Mouse (Mus musculus): ENCODE data around the gene Pde8a. TPM values are rescaled to one million over a fixed set of nuclear protein-coding genes. Genes with fewer than 3 reads are reported as not detected.

Gene Pde8a
- polyA plus RNA-seq, 1 experiment = 18.0 TPM

DNA sequence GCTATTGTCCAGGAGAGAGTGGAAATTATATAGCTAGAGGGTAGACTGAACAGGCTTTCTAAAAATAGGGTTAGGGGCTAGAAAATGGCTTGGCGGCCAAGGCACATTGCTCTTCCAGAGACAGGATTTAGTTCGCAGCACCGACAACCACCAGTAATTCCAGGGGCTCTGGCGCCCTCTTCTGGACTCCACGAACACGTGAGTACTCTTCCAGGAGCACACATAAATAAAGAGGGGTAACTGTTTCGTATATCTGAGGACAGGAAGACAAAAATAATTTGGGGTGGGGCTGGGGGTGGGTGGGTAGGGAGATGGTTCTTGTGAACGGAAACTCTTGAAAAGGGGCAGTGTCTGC is 123.0 kb downstream of the Pde8a start:
- no peak for DNase-seq (ENCODE audit: low read depth)

DNA sequence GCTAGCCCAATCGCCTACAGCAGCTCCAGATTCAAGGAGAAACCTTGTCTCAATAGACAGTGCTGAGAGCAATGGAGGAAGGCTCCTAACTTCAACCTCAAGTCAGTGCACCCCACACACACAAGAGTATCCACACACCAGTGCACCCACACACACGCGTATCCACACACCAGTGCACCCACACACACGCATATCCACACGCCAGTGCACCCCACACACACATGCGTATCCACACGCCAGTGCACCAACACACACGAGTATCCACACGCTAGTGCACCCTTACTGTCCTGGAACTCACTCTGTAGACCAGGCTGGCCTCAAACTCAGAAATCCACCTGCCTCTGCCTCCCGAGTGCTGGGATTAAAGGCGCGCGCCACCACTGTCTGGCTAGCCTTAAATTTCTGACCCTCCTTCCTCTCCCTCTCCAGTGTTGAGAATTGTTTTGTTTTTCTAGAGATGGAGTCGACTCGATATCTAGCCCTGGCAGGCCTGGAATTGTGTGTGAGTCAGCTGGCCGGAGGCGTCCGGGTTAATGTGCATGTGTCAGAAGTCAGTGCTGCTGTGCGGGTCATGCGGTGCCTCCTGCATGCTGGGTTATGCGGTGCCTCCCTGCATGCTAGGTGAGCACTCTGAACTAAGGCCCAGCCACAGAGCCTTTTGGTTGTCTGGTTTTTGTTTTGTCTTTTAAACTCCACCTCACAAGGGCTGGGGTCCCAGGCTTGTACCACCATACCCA is 124.6 kb downstream of the Pde8a start:
- no peak for DNase-seq (ENCODE audit: low read depth)

DNA sequence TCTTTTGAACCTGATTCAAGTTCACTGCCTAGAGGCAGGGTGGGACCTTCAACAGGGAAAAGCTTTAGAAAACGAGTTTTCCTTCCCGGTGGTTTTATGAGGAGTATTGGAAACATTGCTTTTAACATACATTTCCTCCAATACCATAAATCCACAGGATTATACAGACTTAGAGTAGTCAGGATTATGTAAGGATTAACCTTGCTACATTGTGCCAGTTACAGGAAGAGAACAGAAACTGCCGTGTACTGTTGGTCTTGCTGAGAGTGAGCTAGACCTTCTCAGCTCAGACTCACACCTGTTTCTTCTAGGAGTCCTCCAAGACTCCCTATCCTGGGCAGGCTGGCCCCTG is 125.1 kb downstream of the Pde8a start:
- DNase-seq (ENCODE audit: low read depth) = no peak

DNA sequence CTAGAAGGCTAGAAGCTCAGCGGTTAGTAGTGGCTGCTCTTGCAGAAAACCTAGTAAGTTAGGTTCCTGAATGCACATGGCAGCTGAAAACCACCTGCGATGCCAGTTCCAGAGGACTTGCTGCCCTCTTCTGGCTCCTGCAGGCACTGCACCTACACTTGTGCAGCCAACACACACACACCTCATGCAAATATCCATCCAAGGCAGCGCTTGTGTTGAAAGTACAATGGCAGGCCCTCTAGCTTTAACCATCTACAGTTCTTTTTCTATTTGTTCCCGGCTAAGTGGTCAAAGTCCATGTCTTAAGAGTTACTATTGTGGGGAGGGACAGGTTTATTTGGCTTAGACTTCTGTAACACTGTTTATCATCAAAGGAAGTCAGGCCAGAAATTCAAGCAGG is 126.4 kb downstream of the Pde8a start:
- no peak for DNase-seq (ENCODE audit: low read depth)

DNA sequence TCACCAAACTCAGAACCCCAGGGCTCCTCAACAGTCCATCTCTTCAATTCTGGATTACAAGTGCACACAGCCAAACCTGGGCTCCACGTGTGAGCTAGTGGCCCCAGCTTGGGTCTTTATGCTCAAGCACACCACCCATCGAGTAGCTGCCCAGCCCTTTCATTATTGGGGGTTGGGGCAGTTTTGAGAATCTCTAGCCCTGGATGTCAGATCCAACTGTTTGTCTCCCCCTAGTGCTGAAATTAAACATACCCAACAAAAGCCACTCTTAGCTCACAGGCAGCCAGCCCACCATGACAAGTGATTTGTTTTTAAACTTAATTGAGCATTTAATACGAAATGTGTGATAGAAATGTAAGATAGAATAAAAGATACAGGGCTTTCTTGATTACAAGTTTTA is 128.2 kb downstream of the Pde8a start:
- DNase-seq (ENCODE audit: low read depth) = no peak

DNA sequence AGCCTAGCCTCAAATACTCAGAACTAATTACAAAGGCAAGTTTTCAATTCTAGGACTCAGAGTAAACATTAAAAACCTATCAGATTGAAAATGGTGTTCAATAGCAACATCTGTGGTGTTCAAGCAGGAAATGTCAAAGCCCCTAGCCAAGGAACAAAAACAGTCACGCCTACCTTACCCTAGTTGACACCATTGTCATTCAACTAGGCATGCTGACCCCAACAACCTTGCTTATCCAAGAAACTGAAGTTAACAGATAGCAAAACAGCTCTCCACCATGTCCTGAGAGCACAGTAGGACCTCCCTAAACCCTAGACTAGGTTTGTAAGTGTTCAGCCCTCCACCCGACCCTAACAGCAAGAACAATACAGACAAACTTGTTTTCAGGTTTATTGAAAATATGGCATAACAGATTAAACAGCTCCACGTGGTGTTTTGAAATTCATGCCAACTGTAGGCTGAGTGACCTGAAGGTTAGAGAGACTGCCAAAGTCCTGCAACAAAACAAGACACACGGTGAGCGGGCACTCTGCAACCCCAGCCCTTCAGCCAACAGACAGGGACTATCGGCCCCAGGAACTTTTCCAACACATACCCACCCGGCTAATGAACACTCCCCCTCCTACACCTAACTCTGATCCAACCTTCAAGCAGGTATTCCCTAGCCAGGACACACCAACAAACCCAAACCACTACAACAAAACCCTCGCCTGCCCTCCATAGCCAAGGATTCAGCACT is 129.1 kb downstream of the Pde8a start:
- DNase-seq (ENCODE audit: low read depth) = no peak

DNA sequence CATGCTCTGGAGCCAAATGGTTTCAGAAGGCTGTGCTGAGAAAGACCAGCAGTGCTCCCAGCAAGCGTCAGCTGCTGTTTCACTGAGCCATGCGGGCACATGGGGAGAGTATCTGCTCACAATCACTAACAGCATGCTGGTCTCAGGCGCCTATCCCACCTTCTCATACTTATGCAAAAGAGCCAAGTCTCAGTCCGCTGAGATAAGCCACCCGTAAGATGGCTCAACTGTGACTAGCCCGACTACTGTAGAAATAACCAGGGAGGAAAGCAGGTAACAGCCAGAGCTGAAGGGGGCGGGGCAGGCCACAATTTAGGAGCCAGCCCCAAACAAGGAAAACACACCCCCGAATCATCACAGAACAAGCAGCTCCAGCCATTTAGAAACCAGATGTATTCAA is 129.9 kb downstream of the Pde8a start:
- no peak for DNase-seq (ENCODE audit: low read depth)

DNA sequence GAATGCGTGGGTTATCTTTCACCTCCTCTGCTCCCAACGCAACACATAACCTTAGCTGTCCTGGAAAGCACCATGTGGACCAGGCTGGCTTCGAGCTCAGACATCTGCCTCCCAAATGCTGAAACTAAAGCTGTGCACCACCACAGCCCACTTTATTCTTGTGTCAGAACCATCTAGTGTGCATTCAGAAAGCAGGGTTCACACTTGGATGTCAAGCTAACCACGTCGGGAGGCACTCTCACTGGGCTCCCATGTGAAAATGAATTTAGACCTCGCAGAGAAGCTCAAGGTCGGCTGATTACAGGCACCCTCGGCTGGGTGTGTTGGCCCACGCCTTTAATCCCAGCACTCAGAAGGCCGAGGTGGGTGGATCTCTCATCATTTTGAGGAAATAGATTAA is 130.4 kb downstream of the Pde8a start:
- no peak for DNase-seq (ENCODE audit: low read depth)

DNA sequence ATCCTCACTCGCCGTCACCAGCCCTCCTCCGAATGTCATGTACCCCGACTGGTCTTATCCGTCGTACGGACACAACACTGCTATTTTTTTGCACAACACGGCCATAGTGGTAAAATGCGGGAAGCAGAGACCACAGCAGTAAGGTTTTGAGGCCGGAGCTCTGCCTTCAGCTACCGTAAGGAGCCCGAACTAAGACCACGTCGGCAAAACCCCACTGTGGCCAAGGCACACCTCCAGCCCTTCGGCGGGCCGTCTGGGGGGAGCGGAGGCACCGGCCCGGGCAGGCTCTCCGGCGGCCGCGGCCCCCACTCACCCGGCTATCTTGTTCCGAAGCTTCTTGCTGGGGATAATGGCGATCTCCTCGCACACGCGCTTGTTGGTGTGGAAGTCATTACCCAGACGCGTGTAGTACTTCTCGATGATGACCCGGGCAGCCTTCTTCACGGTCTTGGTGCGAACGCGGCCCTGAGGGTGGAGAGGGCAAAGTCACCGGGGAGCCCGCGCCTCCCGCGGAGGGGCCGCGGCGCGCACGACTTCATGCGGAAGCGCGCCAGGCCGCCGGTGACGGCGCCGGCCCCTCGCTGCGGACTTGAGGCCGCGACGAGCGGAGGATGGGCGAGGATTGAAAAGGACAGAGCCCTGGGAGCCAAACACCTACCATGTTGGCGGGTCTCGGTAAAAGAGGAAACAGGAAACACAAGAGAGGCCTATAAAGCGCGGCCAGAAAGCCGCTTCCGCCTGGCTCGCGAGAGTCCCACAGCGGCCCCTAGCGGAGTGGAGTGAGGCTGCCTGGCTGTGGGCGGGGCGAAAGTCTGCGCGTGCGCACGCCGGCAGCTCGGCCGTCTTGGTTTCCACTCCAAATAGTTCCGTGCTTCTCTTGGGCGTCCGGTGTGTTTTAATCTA is 131.4 kb downstream of the Pde8a start, which contains the start of gene Rps17:
Gene Rps17 (minus strand): TSS at position 711 of the 903 bp plus-strand sequence.
- no peak for DNase-seq (ENCODE audit: low read depth)

DNA sequence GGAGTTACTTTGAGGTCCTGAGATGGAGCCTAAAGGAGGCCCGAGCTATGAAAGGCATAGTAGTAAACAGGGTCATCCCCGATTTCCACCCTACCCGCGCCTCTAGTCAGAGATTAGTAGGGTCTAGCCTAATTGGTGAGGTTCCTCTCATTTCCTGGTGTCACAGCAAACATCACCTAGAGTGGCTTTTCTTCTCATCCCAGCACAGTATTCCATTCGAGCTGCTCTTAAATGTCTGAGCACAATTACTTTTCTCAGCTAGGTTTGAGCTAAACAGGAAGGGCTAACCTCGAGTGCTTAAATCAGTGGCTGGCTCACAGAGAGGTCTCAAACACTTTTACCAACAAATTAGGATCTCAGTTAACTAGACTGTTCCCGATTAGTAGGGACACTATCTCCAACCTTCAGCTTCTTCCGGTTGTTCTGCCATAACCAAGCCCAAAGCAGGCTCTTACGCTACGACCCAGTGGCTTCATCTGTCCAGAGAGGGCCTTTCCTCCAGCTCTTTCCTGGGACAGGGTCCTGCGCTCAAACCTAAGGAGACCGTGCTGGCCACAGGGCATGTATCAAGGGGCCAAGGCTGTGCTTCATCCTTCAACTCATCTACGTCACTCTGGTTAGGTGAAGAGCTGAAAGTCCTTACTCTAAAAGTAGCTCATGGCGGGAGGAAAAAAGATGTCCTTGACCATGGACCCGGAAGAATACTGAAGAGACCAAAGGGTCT is 132.2 kb downstream of the Pde8a start:
- no peak for DNase-seq (ENCODE audit: low read depth)

DNA sequence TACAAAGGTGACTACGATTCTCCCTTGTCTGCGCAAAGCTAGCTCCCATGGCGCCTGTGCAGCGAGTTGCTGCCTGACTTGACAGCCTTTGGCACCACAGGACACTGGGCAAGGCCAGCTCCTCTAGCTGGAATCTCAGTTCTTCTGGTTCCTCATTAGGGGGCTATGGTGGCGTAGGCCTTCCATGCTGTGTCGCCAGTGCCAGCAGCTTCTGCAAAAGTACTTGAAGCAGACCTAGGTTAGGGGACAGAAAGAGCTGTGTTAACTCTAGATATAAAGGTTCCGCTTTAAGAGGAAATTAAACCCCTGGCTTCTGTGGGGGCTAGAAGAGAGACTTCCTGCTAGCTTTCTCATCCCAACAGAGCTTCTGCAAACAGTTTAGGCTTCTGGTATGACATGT is 134.8 kb downstream of the Pde8a start:
- no peak for DNase-seq (ENCODE audit: low read depth)

DNA sequence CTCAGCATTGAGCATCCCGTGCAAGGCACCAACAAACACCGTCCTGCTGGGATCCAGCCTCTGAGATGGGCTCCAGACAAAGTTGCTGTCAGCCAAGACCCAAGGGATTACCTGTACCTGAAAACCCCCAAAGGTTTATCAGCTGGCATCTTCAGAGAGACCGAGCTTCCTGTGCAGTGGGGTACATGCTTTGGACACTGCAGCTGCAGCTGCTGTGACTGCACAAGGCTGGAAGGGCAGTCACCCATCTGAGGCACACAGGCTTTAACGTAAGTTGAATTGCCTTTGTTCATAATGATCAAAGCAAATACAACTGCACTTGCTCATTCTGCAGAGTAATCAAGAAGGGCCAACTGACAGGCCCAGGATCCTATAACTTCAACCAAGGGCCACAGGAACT is 138.4 kb downstream of the Pde8a start:
- DNase-seq (ENCODE audit: low read depth) = no peak

DNA sequence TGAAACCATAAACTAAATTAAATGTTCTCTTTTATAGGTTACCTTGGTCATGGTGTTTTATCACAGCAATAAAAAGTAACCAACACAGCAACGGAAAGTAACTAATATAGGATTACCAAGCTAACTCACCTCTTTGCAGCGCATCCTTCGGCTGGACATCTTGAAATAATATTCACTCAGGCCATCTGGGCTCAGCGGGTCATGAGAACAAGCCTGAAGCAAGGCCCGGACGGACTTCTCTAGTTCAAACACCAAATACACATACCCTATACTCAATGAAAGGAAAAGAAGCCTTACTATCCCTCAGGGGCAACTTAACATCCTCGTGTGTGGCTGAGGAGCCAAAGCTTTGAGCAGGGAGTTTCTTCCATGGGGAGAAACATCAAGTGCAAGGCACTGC is 142.3 kb downstream of the Pde8a start:
- no peak for DNase-seq (ENCODE audit: low read depth)

DNA sequence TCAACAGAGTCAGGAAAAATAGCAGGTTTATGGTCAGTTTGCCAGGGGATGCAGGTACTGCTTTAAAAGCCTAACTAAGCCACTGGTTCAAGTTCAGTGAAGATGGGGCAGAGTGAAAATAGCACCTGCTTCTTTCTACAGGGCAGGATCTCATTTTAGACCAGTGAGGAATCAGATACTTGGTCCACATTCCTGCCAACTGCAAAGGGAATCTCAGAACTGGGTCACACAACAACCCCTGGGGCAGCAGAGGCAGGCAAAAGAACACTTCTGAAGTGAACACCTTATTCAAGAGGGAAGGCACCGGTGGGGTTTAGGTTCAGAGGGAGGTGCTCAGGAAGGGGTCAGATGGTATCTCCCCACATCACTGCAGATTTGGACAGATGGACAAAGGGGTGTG is 143.0 kb downstream of the Pde8a start:
- no peak for DNase-seq (ENCODE audit: low read depth)

DNA sequence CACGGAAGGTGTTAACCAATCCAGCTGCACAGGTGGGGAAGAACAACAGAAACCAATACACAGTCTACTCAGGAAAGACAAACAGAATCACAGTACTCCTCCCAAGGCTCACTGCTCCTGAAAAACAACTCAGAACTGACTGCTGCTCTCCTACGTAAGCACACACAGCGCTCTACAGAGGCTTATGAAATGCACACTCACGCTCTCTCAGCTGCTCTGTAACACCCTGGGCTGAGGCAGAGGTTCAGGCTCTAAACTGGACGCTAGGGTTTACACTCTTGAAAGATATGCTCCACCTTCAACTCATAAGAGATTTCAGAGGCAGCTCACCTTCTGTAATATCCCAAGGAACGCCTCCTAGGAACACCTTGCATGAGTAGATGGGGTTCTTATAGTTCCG is 143.6 kb downstream of the Pde8a start:
- DNase-seq (ENCODE audit: low read depth) = no peak

DNA sequence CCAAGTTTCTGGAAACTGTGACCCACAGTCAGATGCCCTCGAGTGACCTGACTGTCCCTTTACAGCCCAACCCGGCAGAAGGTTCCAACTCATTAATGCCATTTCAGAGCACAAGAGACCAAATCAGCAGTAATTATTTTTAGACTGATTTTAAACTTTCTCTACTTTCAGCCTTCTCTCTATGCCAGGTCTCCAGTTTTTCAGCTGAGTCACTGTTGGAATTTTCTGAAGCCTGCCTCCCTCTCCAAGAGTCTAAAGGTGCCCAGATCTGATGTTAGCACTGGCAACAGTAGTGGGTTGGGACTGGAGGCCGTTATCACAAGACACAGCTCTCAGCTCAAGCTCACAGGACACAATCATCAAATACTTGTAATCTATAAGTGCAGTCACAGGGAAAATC is 154.6 kb downstream of the Pde8a start:
- no peak for DNase-seq (ENCODE audit: low read depth)

DNA sequence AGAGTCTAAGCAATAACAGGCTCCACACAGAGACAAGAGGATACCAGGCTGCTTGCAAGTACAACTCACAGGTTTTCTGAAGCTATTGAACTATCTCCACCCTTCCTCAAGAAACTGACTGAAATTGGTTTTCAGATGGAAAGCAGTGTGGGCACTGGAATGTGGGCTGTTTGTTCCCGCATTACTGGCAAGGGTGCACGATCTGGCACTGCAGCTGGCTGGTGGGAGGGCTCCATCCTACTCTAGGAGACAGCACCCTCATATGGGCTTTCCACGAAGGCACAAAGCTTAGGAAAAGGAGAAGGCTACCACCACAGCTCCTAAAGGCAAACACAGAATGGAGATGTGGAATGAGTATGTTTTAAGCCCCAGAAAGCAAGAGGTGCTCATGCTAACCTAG is 156.3 kb downstream of the Pde8a start:
- no peak for DNase-seq (ENCODE audit: low read depth)

DNA sequence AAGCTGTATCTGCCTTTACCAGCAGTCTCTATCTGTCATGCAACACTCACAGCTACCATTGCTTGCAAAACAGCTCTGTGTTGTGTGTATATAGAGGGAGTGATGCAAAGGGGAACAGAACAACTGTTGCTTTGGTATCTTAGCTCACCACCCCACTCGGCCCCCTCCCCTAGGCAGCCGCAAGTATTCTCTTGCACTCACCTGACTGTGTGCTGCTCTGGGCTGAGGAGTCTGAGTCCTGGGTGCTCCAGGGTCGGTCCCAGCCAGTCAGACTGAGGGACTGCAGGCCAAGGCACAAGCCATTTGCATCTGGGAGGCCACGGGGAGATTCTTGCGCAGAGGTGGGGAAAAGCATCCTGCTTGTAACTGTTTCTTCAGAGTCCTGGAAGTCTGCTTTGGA is 158.4 kb downstream of the Pde8a start:
- DNase-seq (ENCODE audit: low read depth) = no peak

DNA sequence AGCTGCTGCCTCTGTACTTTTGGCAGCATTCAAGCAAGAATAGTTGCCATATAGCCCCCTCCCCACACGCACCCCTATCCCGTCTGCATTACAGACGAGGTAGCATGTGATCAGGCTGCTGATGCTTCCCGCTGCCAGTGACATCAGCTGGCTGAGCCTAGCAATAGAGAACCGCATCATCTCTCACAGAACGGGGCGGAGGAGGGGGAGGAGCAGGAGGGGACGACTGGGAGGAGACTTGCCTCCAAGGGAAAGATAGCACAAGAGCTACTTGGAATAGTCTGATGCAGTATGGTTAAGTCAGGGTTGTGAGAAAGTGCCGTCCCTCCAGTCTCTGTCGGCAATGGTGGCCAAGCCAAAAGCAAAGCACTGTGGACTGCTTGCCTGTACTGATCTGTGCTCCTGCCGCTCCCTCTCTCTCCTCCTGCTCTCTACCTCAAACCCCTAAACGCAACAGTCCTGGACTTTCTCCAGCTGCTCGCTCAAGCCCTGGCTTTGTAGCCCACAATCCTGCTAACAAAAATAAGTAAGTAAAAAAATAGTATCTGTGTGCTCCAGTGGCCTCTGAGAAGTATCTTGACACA is 159.0 kb downstream of the Pde8a start:
- no peak for DNase-seq (ENCODE audit: low read depth)

DNA sequence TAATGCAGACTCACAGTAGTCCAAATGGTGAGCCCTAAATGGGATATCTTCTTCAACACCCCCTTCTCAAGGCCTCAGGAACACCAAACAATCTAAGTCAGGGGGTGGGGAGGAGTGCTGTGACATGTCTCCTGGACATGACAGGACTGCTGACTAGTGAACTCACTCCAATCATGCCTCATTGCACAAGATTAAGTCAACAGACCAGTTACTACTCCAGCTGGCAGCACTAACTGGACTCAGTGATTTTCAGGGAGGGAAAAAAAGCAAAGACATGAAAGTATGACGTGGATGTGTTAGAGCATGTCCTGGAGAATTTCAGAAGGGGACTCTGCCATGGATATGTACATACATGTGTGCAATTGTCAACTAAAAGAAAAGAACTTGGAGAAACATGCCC is 166.0 kb downstream of the Pde8a start:
- DNase-seq (ENCODE audit: low read depth) = peak; percentile 71

All from gonadal fat pad, adult 2 months (tissue).